Mouse (Mus musculus): Measurements from ENCODE around the gene Zfyve9. TPM values are rescaled to one million over a fixed set of nuclear protein-coding genes. Genes with fewer than 3 reads are reported as not detected.

The Zfyve9 gene
- 0.61 and 0.63 TPM in 2 replicates for polyA plus RNA-seq (2012; rRNA removed)

GRCm38 (mm10) chr4:108780057-108780863, at the start of gene Zfyve9:
TSS of gene Zfyve9 (minus strand) at chr4:108780798.

DNA sequence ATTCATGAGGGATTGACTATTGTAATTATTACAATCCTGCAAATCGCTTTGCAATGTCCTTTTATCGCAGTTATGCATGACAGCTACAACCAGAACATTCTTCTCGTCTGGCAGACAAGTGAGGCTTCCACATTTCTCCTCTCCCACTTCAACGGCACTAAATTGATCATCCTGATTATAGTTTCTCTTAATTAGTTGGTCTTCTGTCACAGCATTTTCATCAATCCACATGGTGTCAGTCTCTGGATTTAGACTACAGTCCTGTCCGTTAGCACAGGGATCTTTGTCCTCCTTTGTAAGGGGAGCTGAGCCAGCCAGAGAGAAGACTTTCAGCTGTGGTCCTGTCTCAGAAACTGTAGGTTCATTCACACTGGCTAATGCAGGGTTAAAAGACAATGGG, 61.2 kb downstream of the Zfyve9 start, which contains the start of gene 3110021N24Rik:
TSS of gene 3110021N24Rik (plus strand) at position 301 of the 400 bp plus-strand sequence.

GRCm38 (mm10) chr4:108619587-108620341, 160.8 kb downstream of the Zfyve9 start, which contains the start of gene Cc2d1b:
TSS of gene Cc2d1b (plus strand) at chr4:108619940.

Other genes with a start within 250 kb of the Zfyve9 start
- gene Prpf38a, start 201.5 kb downstream of the Zfyve9 start, polyA plus RNA-seq (2012; rRNA removed): 26.3 and 29.5 TPM in 2 replicates
- 9.9 and 11.9 TPM in 2 replicates for gene Orc1, start 201.4 kb downstream of the Zfyve9 start, polyA plus RNA-seq (2012; rRNA removed)
- 9.7 and 10.1 TPM in 2 replicates for gene Cc2d1b, start 160.9 kb downstream of the Zfyve9 start, polyA plus RNA-seq (2012; rRNA removed)
- 0.01 TPM in 1 of 2 replicates, not detected in the other for gene 3110021N24Rik, start 61.1 kb downstream of the Zfyve9 start, polyA plus RNA-seq (2012; rRNA removed)
- 25.6 and 26.4 TPM in 2 replicates for gene Btf3l4, start 52.8 kb upstream of the Zfyve9 start, polyA plus RNA-seq (2012; rRNA removed)
- gene Txndc12, start 53.8 kb upstream of the Zfyve9 start, polyA plus RNA-seq (2012; rRNA removed): 11.6 and 14.5 TPM in 2 replicates
- gene Kti12, start 67.0 kb upstream of the Zfyve9 start, polyA plus RNA-seq (2012; rRNA removed): 22.3 and 26.7 TPM in 2 replicates
- 0.03 TPM in 1 of 2 replicates, not detected in the other for gene A730015C16Rik, start 67.8 kb upstream of the Zfyve9 start, polyA plus RNA-seq (2012; rRNA removed)
- gene Rab3b, start 98.3 kb upstream of the Zfyve9 start, polyA plus RNA-seq (2012; rRNA removed): 0.94 and 1.1 TPM in 2 replicates
- 36.4 and 42.9 TPM in 2 replicates for gene Nrd1, start 219.9 kb upstream of the Zfyve9 start, polyA plus RNA-seq (2012; rRNA removed)

Data from liver, embryonic 14 days (tissue).